Mouse (Mus musculus) inflammation-experienced regulatory T-cells, adult 16 weeks (primary cell): ENCODE data around the gene Rcor1. TPM values are rescaled to one million over a fixed set of nuclear protein-coding genes. Genes with fewer than 3 reads are reported as not detected.

Experiments used
- polyA plus RNA-seq: library from polyadenylated mRNA; unstranded; fragments of 100-300 nt; shearing (Covaris generic); gene quantifications from one replicate; pipeline ENCODE4 v1.2.1, GENCODE M21; 2017

The Rcor1 gene
- polyA plus RNA-seq: 6.3 TPM

DNA sequence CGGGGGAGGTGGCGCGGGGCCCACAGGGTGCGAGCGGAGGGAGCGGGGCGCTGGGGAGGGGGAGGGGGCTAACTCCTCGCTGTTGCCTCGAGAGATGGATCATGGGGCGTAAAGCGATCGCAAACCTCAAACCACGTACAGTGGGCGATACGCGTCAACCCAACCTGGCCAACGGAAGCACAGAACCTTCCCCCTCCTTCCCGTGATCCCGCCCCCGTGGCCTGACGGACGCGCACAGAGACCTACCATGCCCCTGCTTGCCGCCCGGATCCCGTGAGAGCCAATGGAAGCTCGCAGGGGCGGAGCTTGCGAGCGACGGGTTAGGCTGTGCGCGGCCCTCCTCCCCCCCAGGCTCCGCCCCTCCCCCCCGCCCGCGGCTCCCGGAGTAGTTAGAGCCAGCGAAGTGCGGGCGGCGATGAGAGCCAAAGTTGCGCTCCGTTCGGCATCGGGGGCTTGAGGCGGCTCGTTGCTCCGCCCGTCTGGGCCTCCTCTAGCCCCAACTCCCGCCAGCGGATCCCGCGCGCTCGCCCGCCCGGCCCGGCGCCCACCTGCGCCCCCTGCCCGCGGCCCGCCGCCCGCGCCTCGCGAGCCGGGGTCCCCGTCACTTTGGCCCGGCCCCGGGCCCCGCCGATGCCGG is at the start of gene Rcor1:
Gene Rcor1, plus strand, starts transcription at position 376 of the 637 bp plus-strand sequence.

Other genes with a start within 250 kb of the Rcor1 start
- not detected for gene Mok, start 198.4 kb upstream of the Rcor1 start, polyA plus RNA-seq
- gene Zfp839, start 189.1 kb upstream of the Rcor1 start, polyA plus RNA-seq: 2.1 TPM
- 40.0 TPM for gene Cinp, start 150.2 kb upstream of the Rcor1 start, polyA plus RNA-seq
- gene Tecpr2, start 150.1 kb upstream of the Rcor1 start, polyA plus RNA-seq: 3.6 TPM
- gene Ankrd9, start 60.3 kb upstream of the Rcor1 start, polyA plus RNA-seq: 2.5 TPM
- 30.7 TPM for gene Traf3, start 127.0 kb downstream of the Rcor1 start, polyA plus RNA-seq
- gene 4930595D18Rik, start 145.1 kb downstream of the Rcor1 start, polyA plus RNA-seq: 0.98 TPM
- gene Amn, start 231.7 kb downstream of the Rcor1 start, polyA plus RNA-seq: not detected